Mouse (Mus musculus) liver, adult 2 months (tissue): ENCODE measurements around the gene Slc25a13. TPM values are rescaled to one million over a fixed set of nuclear protein-coding genes. Genes with fewer than 3 reads are reported as not detected.

Experiments
- DNase-seq: peaks from one replicate; pipeline ENCODE4 v3.0.0-alpha.2; 2011; ENCODE audit warnings: low read depth, low spot score; ENCODE audit errors: extremely low read depth
- H3K27ac ChIP-seq: fragments of 200-500 bp; replicated peaks from 2 replicates; pipeline ENCODE4 v1.5.1; 2012; ENCODE audit warnings: low read depth, mild to moderate bottlenecking, control low read depth, inconsistent platforms, low read length; ENCODE audit not compliant: insufficient read depth
- H3K27me3 ChIP-seq: fragments of 200-500 bp; 2 replicates; pipeline ENCODE4 v1.6.1; 2012; ENCODE audit warnings: mild to moderate bottlenecking, moderate library complexity, low read length, inconsistent platforms; ENCODE audit not compliant: control insufficient read depth, insufficient read depth
- H3K36me3 ChIP-seq: fragments of 200-500 bp; 2 replicates; pipeline ENCODE4 v1.6.1; 2012; ENCODE audit warnings: low read length, inconsistent platforms; ENCODE audit not compliant: control insufficient read depth, insufficient read depth
- H3K4me1 ChIP-seq: fragments of 200-500 bp; 2 replicates; pipeline ENCODE4 v1.6.1; 2011; ENCODE audit warnings: low read length; ENCODE audit not compliant: control insufficient read depth, insufficient read depth
- H3K4me3 ChIP-seq: fragments of 200-500 bp; 2 replicates; pipeline ENCODE4 v1.5.1; 2011; ENCODE audit warnings: low read depth, mild to moderate bottlenecking, control low read depth, low read length, moderate library complexity; ENCODE audit not compliant: insufficient read depth
- H3K79me2 ChIP-seq: fragments of 200-500 bp; 2 replicates; pipeline ENCODE4 v1.6.1; 2012; ENCODE audit warnings: inconsistent platforms, mild to moderate bottlenecking, low read length, moderate library complexity; ENCODE audit not compliant: control insufficient read depth, insufficient read depth
- H3K9ac ChIP-seq: fragments of 200-500 bp; 2 replicates; pipeline ENCODE4 v1.6.1; 2012; ENCODE audit warnings: low read depth, mild to moderate bottlenecking, control low read depth, inconsistent platforms, low read length
- CTCF ChIP-seq: fragments of 200-500 bp; IDR thresholded peaks from 2 replicates; pipeline ENCODE4 v1.5.1; 2011; ENCODE audit warnings: low read depth, low read length, control low read depth
- POLR2A ChIP-seq: fragments of 200-500 bp; IDR thresholded peaks from 2 replicates; pipeline ENCODE4 v1.6.1; 2011; ENCODE audit warnings: low read length, control low read depth; ENCODE audit not compliant: insufficient read depth; ENCODE audit errors: extremely low read depth
- WGBS: fragments of 180-500 bp; shearing (Covaris S2); methylation state at CpG from one replicate; pipeline ENCODE4 v1.1.7; 2018; 5-methylcytosine and 5-hydroxymethylcytosine counted together
- polyA plus RNA-seq: library from polyadenylated mRNA; depleted of rRNA; stranded (reverse); fragments of >200 nt; gene quantifications from 2 replicates; pipeline ENCODE4 v1.2.3, GENCODE M21; 2012
- total RNA-seq: library from RNA; depleted of rRNA; stranded (reverse); fragments of >200 nt; gene quantifications from 2 replicates; pipeline ENCODE4 v1.2.3, GENCODE M21; 2014

The Slc25a13 gene
- total and polyA plus RNA-seq, 2 experiments: 53.5 to 232 TPM

GRCm38 (mm10) chr6:6038773-6039550 is 178.0 kb downstream of the Slc25a13 start:
- H3K27me3 ChIP-seq: no peaks in the 10 kb centered on the region
- 81% methylated on average over 18 of the region's 18 CpGs for WGBS
- H3K9ac ChIP-seq: no peak overlapping the region
- H3K36me3 ChIP-seq: peaks cover 39% of the 10 kb centered on the region
- H3K79me2 ChIP-seq: no peaks in the 10 kb centered on the region
- no peak for TF ChIP-seq CTCF
- H3K4me3 ChIP-seq: no peak overlapping the region
- H3K4me1 ChIP-seq: no peaks in the 10 kb centered on the region
- no peak for DNase-seq
- no peak overlapping the region for H3K27ac ChIP-seq

- Histone ChIP-seq H3K79me2 (no peaks in the 10 kb centered on the region), H3K36me3 (no peaks in the 10 kb centered on the region), H3K4me1 (no peaks in the 10 kb centered on the region), H3K27me3 (no peaks in the 10 kb centered on the region), H3K4me3 (no peak overlapping the region), H3K27ac (no peak overlapping the region), H3K9ac (no peak overlapping the region)
- 93% methylated on average over 6 of the region's 6 CpGs for WGBS
- TF ChIP-seq POLR2A: no peak
- no peak for TF ChIP-seq CTCF
- no peak for DNase-seq
These were observed 189.3 kb downstream of the Slc25a13 start for GRCm38 (mm10) chr6:6027664-6028063.

GRCm38 (mm10) chr6:6023976-6024375 is 193.0 kb downstream of the Slc25a13 start:
- H3K79me2 ChIP-seq: no peaks in the 10 kb centered on the region
- WGBS: 70% methylated on average over 6 of the region's 6 CpGs
- no peak overlapping the region for H3K9ac ChIP-seq
- no peak for DNase-seq
- H3K36me3 ChIP-seq: no peaks in the 10 kb centered on the region
- H3K27ac ChIP-seq: no peak overlapping the region
- no peaks in the 10 kb centered on the region for H3K27me3 ChIP-seq
- H3K4me1 ChIP-seq: no peaks in the 10 kb centered on the region
- no peak overlapping the region for H3K4me3 ChIP-seq
- TF ChIP-seq POLR2A: no peak
- no peak for TF ChIP-seq CTCF

- no peak for DNase-seq
- Histone ChIP-seq H3K27me3 (no peaks in the 10 kb centered on the region), H3K9ac (no peak overlapping the region), H3K4me1 (no peaks in the 10 kb centered on the region), H3K79me2 (no peaks in the 10 kb centered on the region), H3K4me3 (no peak overlapping the region), H3K36me3 (no peaks in the 10 kb centered on the region), H3K27ac (no peak overlapping the region)
- 74% methylated on average over 9 of the region's 9 CpGs for WGBS
- TF ChIP-seq CTCF (no peak), POLR2A (no peak)
These were observed 200.0 kb downstream of the Slc25a13 start for GRCm38 (mm10) chr6:6016931-6017330.

- no peak overlapping the region for H3K4me3 ChIP-seq
- H3K79me2 ChIP-seq: no peaks in the 10 kb centered on the region
- H3K27me3 ChIP-seq: no peaks in the 10 kb centered on the region
- 76% methylated on average over 15 of the region's 15 CpGs for WGBS
- no peak for TF ChIP-seq CTCF
- no peak for TF ChIP-seq POLR2A
- H3K9ac ChIP-seq: no peak overlapping the region
- no peak for DNase-seq
- no peaks in the 10 kb centered on the region for H3K4me1 ChIP-seq
- H3K36me3 ChIP-seq: no peaks in the 10 kb centered on the region
- no peak overlapping the region for H3K27ac ChIP-seq
These were observed 201.4 kb downstream of the Slc25a13 start for GRCm38 (mm10) chr6:6015616-6016015.

GRCm38 (mm10) chr6:6011364-6011763 is 205.6 kb downstream of the Slc25a13 start:
- 86% methylated on average over 2 of the region's 2 CpGs for WGBS
- Histone ChIP-seq H3K9ac (no peak overlapping the region), H3K4me1 (no peaks in the 10 kb centered on the region), H3K36me3 (no peaks in the 10 kb centered on the region), H3K27ac (no peak overlapping the region), H3K4me3 (no peak overlapping the region), H3K27me3 (no peaks in the 10 kb centered on the region), H3K79me2 (no peaks in the 10 kb centered on the region)
- DNase-seq: no peak
- no peak for TF ChIP-seq CTCF
- TF ChIP-seq POLR2A: no peak
